Mouse (Mus musculus) lung, embryonic 14.5 days (tissue): ENCODE data around the gene Ascc1. TPM values are rescaled to one million over a fixed set of nuclear protein-coding genes. Genes with fewer than 3 reads are reported as not detected.

Experiments used
- ATAC-seq: fragments of 200-750 bp; cut with Nextera tagmentation; 2 replicates; pipeline ENCODE4 v1.8.0; 2017; ENCODE audit warnings: mild to moderate bottlenecking, moderate TSS enrichment, moderate library complexity; ENCODE audit not compliant: insufficient read depth
- DNase-seq: peaks from one replicate; pipeline ENCODE4 v3.0.0-alpha.2; 2015
- H3K27ac ChIP-seq: fragments of 300-500 bp; sonication (generic); 2 replicates; pipeline ENCODE4 v1.5.1; 2014; ENCODE audit warnings: low read depth, mild to moderate bottlenecking, moderate library complexity
- H3K27me3 ChIP-seq: fragments of 300-500 bp; sonication (generic); 2 replicates; pipeline ENCODE4 v1.6.1; 2014; ENCODE audit warnings: low read length, control low read depth; ENCODE audit not compliant: insufficient read depth
- H3K36me3 ChIP-seq: fragments of 300-500 bp; sonication (generic); 2 replicates; pipeline ENCODE4 v1.6.1; 2014; ENCODE audit warnings: control low read depth; ENCODE audit not compliant: insufficient read depth
- H3K4me1 ChIP-seq: fragments of 300-500 bp; sonication (generic); 2 replicates; pipeline ENCODE4 v1.6.1; 2014; ENCODE audit warnings: antibody characterized with exemption, control low read depth; ENCODE audit not compliant: insufficient read depth
- H3K4me2 ChIP-seq: fragments of 300-500 bp; sonication (generic); 2 replicates; pipeline ENCODE4 v1.6.1; 2014; ENCODE audit warnings: mild to moderate bottlenecking
- H3K4me3 ChIP-seq: fragments of 300-500 bp; sonication (generic); 2 replicates; pipeline ENCODE4 v1.5.1; 2014; ENCODE audit warnings: low read depth, low read length
- H3K9ac ChIP-seq: fragments of 300-500 bp; sonication (generic); 2 replicates; pipeline ENCODE4 v1.6.1; 2014
- H3K9me3 ChIP-seq: fragments of 300-500 bp; sonication (generic); 2 replicates; pipeline ENCODE4 v1.6.1; 2016; ENCODE audit warnings: low read depth, low read length, control low read depth
- CTCF ChIP-seq: IDR thresholded peaks from 2 replicates; pipeline ENCODE4 v1.5.1; 2016; ENCODE audit warnings: antibody characterized with exemption, low read depth
- WGBS: fragments of 180-500 bp; shearing (Covaris S2); extraction: QIAGEN DNeasy Blood & Tissue Kit; methylation state at CpG from one replicate; pipeline ENCODE4 v1.1.7; 2014; 5-methylcytosine and 5-hydroxymethylcytosine counted together
- polyA plus RNA-seq: library from polyadenylated mRNA; unstranded; fragments of >200 nt; fragmentation: Nextera tagmentation; extraction: Ambion mirVana; gene quantifications from 2 replicates; pipeline ENCODE4 v1.2.1, GENCODE M21; 2014

The Ascc1 gene
- polyA plus RNA-seq, 1 experiment from 2014 or later = 34.7 TPM

DNA sequence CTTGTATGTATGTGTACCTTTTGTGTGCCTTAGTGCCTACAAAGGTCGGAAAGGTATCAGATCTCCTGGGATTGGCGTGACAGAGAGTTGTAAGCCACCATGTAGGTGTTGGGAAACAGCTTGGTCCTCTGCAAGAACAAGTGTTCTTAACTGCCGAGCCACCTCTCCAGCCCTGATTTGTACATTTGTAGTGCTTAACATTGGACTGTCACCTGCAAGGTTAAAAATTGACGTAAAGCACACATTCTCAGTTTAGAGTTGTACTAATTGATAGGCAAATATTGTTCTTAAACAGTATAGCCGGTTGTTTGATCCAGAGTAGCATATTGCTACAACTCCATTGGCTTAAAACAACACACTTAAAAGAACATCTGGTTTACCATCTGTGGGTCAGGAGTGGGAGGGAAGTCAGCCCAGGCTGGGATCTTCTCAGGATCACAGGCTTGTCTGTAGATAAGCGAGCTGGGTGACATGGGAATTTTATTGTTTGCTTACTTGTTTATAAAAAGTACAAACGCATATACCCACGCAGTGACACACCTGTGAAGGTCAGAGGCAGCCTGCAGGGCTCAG, 39.8 kb downstream of the Ascc1 start:
- Histone ChIP-seq H3K27ac (no peak overlapping the region), H3K4me3 (no peak overlapping the region), H3K9me3 (no peaks in the 10 kb centered on the region), H3K9ac (no peak overlapping the region), H3K36me3 (no peaks in the 10 kb centered on the region), H3K4me1 (no peaks in the 10 kb centered on the region), H3K4me2 (no peak overlapping the region), H3K27me3 (no peaks in the 10 kb centered on the region)
- ATAC-seq (no peak), DNase-seq (no peak)
- 50% methylated on average over 8 of the region's 8 CpGs for WGBS
- no peak for TF ChIP-seq CTCF

DNA sequence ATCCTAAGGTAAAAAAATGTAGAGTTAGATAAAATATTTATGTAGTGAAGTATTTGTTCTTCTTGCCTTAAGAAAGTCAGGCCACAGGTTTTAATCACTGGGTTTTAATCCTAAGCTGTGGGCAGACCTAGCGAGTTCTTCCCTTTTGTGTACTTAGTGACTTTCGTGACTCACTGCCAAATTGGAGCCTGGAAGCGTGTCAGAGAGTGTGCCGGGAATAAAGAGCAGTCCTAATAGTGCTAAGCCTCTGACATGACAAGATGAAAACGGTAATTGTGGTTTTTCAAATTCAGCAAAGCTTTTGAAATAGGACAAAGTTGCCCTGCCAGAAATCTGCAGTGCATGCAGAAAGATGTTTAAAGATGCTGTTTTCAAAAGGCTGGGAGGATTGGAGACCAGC, 44.1 kb downstream of the Ascc1 start:
- peak; percentile 50 for DNase-seq
- TF ChIP-seq CTCF = no peak

DNA sequence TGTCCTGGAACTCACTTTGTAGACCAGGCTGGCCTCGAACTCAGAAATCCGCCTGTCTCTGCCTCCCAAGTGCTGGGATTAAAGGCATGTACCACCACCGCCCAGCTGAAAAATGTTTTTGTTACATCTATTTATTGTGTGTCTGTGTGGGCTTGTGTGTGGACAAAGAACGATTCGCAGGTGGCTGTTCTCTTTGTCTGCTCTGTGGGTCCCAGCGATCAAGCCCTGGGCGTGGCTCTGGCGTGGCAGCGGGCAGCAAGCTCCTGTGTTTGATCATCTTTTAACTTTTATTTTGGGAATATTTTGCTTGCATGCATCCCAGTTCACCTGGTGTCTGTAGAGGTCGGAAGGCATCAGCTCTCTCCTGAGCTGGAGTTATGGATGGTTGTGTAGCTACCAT, 48.0 kb downstream of the Ascc1 start:
- TF ChIP-seq CTCF = no peak
- Histone ChIP-seq H3K27me3 (no peaks in the 10 kb centered on the region), H3K9me3 (no peaks in the 10 kb centered on the region), H3K4me3 (no peak overlapping the region), H3K9ac (no peak overlapping the region), H3K36me3 (peaks cover 4% of the 10 kb centered on the region; the same call in 1 of the 2 replicates), H3K4me2 (no peak overlapping the region), H3K27ac (no peak overlapping the region), H3K4me1 (no peaks in the 10 kb centered on the region)
- no peak for ATAC-seq
- WGBS = 92% methylated on average over 10 of the region's 10 CpGs
- no peak for DNase-seq

More for the DNA sequence above, 44.1 kb downstream of the Ascc1 start:
- H3K36me3 ChIP-seq = peaks cover 4% of the 10 kb centered on the region; the same call in 1 of the 2 replicates
- no peak for ATAC-seq
- H3K9ac ChIP-seq = no peak overlapping the region
- WGBS = 24% methylated on average over 5 of the region's 5 CpGs
- H3K9me3 ChIP-seq = no peaks in the 10 kb centered on the region
- no peak overlapping the region for H3K4me2 ChIP-seq
- no peaks in the 10 kb centered on the region for H3K4me1 ChIP-seq
- H3K27me3 ChIP-seq = no peaks in the 10 kb centered on the region
- H3K4me3 ChIP-seq = no peak overlapping the region
- H3K27ac ChIP-seq = no peak overlapping the region

DNA sequence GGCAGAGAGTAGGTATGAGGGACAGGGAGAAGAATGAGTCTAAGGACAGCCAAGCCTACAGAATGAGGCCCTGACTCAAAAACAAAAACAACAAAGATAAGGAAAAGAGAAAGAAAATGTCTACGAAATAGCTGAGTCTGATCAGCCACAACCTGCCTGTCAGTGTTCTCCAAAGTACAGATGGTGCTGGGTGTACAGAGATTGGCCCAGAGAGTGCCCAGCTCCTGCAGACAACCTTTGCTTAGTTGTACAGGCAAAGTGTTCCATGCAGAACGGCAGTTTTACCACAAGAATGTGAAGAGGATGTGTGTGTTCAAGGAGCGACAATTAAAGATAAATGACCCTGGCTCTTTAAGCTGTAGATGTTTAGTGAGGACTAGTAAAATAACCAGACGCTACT, 50.5 kb downstream of the Ascc1 start:
- Histone ChIP-seq H3K27ac (no peak overlapping the region), H3K4me2 (no peak overlapping the region), H3K4me1 (no peaks in the 10 kb centered on the region), H3K36me3 (peaks cover 4% of the 10 kb centered on the region; the same call in 1 of the 2 replicates), H3K27me3 (no peaks in the 10 kb centered on the region), H3K9me3 (peaks cover 5% of the 10 kb centered on the region), H3K4me3 (no peak overlapping the region), H3K9ac (no peak overlapping the region)
- TF ChIP-seq CTCF = no peak
- ATAC-seq (no peak), DNase-seq (no peak)
- 40% methylated on average over 4 of the region's 4 CpGs for WGBS

DNA sequence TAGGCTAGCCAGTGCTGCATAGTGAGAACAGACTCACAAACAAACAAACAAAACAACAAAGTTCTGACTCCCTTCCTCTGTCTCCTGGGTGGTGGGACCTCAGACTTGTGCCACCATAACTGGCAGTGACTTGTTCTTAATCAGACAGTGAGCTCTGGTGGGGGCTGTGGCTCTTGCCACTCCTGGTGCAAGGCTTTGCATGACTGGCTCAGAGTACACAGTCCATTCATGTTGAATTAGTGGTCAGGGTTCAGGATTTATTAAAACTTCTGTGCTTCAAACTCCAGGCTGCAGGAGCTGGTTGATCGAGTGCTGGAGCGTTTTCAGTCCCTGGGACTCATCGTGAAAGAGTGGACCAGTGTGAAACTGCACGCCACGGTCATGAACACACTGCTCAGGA, 59.6 kb downstream of the Ascc1 start:
- Histone ChIP-seq H3K9me3 (peaks cover 5% of the 10 kb centered on the region), H3K36me3 (no peaks in the 10 kb centered on the region), H3K4me2 (no peak overlapping the region), H3K4me3 (no peak overlapping the region), H3K27ac (no peak overlapping the region), H3K9ac (no peak overlapping the region), H3K4me1 (no peaks in the 10 kb centered on the region), H3K27me3 (no peaks in the 10 kb centered on the region)
- ATAC-seq (no peak), DNase-seq (no peak)
- 86% methylated on average over 5 of the region's 5 CpGs for WGBS
- no peak for TF ChIP-seq CTCF

DNA sequence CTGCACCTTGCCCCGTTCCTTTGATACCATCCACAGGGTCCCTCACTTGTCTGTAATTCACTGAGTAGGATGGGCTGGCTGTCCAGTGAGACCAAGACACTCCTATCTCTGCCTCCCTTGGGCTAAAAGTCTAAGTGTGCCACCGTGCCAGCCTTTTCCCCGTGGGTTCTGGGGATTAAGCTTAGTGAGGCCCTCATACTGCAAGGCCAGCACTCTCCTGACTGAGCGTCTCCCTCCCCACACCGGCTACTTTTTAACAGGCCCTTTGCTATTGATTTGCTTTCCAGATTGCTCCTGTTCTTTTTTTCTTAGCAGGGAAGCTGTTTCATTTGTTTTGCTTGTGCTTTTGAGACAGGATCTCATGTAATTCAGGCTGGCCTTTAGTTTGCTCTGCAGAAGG, 60.3 kb downstream of the Ascc1 start:
- WGBS = 45% methylated on average over 5 of the region's 5 CpGs
- Histone ChIP-seq H3K4me1 (no peaks in the 10 kb centered on the region), H3K36me3 (no peaks in the 10 kb centered on the region), H3K4me3 (no peak overlapping the region), H3K9ac (no peak overlapping the region), H3K4me2 (no peak overlapping the region), H3K9me3 (no peaks in the 10 kb centered on the region; the same call in 1 of the 2 replicates), H3K27ac (no peak overlapping the region), H3K27me3 (no peaks in the 10 kb centered on the region)
- DNase-seq = no peak
- no peak for TF ChIP-seq CTCF
- no peak for ATAC-seq

DNA sequence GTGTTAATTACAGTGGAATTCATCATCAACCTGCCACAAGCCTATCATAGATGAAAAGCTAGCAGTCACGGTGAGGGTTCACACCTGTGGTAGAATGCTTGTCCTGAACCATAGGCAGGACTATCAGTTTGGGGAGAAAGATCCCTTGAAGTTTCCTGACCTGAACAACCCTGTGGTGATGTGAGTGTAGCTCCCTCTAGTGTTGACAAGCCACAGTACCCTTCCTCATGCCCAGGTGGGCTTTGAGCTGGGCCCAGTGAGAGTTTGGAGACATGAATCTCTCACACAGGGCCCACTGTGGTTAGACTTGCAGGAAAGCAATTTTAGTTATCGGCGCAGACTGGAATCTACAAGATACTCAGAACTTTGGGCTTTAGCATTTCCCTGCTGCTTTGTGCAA, 63.9 kb downstream of the Ascc1 start:
- no peaks in the 10 kb centered on the region for H3K36me3 ChIP-seq
- H3K27me3 ChIP-seq = no peaks in the 10 kb centered on the region
- ATAC-seq = no peak
- no peak overlapping the region for H3K9ac ChIP-seq
- peak; percentile 59 for DNase-seq
- no peaks in the 10 kb centered on the region for H3K4me1 ChIP-seq
- H3K4me3 ChIP-seq = no peak overlapping the region
- H3K9me3 ChIP-seq = no peaks in the 10 kb centered on the region
- peak; percentile 77 for TF ChIP-seq CTCF
- H3K4me2 ChIP-seq = no peak overlapping the region
- WGBS = 67% methylated on average over 3 of the region's 3 CpGs
- H3K27ac ChIP-seq = no peak overlapping the region
